Mouse (Mus musculus) thymus, adult 2 months (tissue): ENCODE measurements at regions not wholly inside any gene's neighbourhood (a gene's known extent, or its start where the extent isn't known, plus 50 kb on each side); places are given as distances from the start of the nearest gene placed in this dataset.

Experiments
- CTCF ChIP-seq: fragments of 200-500 bp; IDR thresholded peaks from 2 replicates; pipeline ENCODE4 v1.5.1; 2012; ENCODE audit warnings: mild to moderate bottlenecking, control low read depth, low read length, moderate library complexity, borderline replicate concordance; ENCODE audit not compliant: control insufficient read depth, poor library complexity, insufficient read depth; ENCODE audit errors: extremely low read depth
- POLR2A ChIP-seq: fragments of 200-500 bp; IDR thresholded peaks from 2 replicates; pipeline ENCODE4 v1.6.1; 2012; ENCODE audit warnings: mild to moderate bottlenecking, low read length, control low read depth, moderate library complexity; ENCODE audit not compliant: control insufficient read depth, poor library complexity, insufficient read depth; ENCODE audit errors: extremely low read depth

DNA sequence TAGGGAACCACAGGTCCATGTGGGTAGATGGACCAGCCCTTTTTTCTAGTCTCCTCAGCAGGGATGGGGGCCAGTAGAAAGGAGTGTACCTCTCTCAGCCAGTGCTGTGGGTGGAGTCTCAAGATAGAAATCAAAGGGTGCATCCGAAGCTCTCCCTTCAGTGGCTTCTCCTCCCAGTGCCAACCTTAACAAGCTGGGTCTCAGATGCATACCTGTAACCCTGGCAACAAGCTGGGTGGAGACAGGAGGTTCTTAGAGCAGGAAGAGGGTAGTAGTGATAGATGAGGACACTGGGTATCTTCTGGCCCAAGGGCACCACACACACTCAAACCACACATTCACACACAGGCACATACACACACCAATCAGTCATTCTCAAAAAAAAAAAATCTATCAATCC lies 113.7 kb upstream of the Fut8 start:
- TF ChIP-seq CTCF, result no peak
- no peak for TF ChIP-seq POLR2A
